Mouse (Mus musculus): Measurements from ENCODE around the gene Saa1. TPM values are rescaled to one million over a fixed set of nuclear protein-coding genes. Genes with fewer than 3 reads are reported as not detected.
A peak's percentile ranks its signal among the peaks of the same experiment; 100 is the strongest.

The Saa1 gene
- polyA plus RNA-seq, 1 experiment: not detected

DNA sequence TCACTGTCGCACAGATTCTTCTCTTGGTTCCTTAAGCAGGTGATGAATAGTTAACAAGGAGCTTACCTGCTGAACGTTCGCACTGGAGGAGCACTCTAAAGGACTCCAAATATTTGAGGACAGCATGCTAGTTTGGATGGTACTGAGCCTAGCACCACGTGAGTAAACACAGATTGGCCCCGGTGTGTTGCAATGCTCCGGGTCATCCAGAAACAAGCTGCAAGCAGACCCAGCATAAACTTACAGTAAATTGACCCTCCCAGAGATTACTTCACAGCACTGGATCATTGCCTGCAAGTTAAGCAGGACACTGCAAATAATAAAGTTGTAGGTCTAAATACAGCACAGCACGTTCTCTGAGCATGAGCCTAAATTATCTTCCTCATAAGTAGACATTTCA is 23.3 kb downstream of the Saa1 start:
- no peak for DNase-seq (ENCODE audit: extremely low spot score in 1 of 2, low spot score in 1 of 2)

- DNase-seq (ENCODE audit: extremely low spot score in 1 of 2, low spot score in 1 of 2): no peak
Observed at GRCm38 (mm10) chr7:46718591-46719270, 24.0 kb downstream of the Saa1 start.

- no peak for DNase-seq (ENCODE audit: extremely low spot score in 1 of 2, low spot score in 1 of 2)
Observed at GRCm38 (mm10) chr7:46716897-46717296, 25.9 kb downstream of the Saa1 start.

DNA sequence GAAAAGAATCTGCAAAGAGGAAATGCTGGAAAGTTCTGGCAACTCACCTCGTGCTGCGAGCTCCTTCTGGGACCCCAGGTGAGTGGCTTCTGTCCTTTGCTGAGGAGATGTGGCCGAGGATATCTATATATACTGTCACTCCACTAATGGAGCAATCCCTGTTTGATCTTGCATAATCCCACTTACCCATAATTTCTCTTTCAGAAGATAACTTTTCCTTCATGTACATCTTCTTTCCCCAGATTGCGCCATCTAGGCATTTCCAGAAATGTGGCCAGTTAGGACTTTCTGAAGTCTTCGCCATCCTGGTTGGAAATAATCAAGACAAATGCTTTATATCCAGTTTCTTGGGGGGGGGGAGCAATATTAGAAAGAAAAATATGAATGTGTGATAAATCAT is 27.2 kb downstream of the Saa1 start, which contains the start of gene Saa3:
Gene Saa3, minus strand, starts transcription at position 101 of the 400 bp plus-strand sequence.
- no peak for DNase-seq (ENCODE audit: extremely low spot score in 1 of 2, low spot score in 1 of 2)

DNA sequence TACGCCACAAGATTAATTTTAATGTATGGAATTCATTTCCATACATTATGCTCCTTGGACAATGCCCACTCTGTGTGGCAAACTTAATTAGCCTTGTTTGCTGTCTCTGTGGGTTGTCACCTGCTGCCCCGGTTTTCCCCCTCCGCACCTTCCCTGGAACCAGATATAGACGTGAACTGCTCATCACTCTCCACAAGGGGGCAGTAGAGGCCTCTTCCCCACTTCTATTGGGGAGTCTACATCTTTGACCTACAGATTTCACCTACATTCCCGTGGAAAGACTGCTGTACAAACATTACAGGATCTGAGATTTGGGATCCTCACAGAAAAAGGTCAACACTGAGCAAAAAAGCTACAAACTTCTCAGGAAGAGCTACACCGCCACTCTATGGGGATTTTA is 28.3 kb downstream of the Saa1 start:
- peak in 1 of 2 experiments; percentile 81 for DNase-seq (ENCODE audit: extremely low spot score in 1 of 2, low spot score in 1 of 2)

GRCm38 (mm10) chr7:46712250-46712649 is 30.5 kb downstream of the Saa1 start:
- DNase-seq (ENCODE audit: extremely low spot score in 1 of 2, low spot score in 1 of 2): no peak

- peak; percentile 49 to 86 for DNase-seq (ENCODE audit: extremely low spot score in 1 of 2, low spot score in 1 of 2)
Observed at GRCm38 (mm10) chr7:46710390-46710844, 32.4 kb downstream of the Saa1 start, which contains the start of gene Saal1. Gene Saal1, minus strand, starts transcription at chr7:46710680.

DNA sequence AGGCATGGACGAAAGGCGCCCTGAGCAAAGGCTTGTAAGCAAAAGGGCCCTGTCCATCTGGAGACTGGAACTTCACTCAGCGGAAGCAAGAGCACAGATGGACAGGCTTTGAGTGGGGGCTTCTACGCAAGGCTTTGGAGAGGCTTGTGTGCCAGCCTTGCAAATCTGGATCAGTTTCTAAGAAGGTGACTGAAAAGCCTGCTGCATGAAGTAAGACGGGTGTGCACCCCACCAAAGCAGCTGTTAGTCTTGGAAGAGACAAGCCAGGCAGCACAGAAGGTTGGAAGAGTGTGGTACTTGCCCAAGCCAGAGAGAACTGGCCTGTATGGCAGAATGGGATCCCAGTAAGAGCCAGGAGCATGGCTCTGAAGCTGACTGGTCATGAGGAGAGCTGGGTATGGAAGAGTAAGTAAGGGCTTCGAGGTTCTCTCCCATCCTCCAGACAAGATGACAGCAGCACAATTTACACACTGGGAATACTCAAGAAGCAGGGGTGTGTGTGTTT is 42.2 kb downstream of the Saa1 start:
- DNase-seq (ENCODE audit: extremely low spot score in 1 of 2, low spot score in 1 of 2): no peak

GRCm38 (mm10) chr7:46696754-46697153 is 46.0 kb downstream of the Saa1 start:
- DNase-seq (ENCODE audit: extremely low spot score in 1 of 2, low spot score in 1 of 2): no peak

Other genes with a start within 250 kb of the Saa1 start
- gene Sergef, start 103.2 kb downstream of the Saa1 start, polyA plus RNA-seq (2012; rRNA removed): 48.0 and 50.4 TPM in 2 replicates
- 0.27 and 0.34 TPM in 2 replicates for gene Tph1, start 70.4 kb downstream of the Saa1 start, polyA plus RNA-seq (2012; rRNA removed)
- 8.1 and 9.1 TPM in 2 replicates for gene Saal1, start 32.3 kb downstream of the Saa1 start, polyA plus RNA-seq (2012; rRNA removed)
- gene Saa3, start 27.3 kb downstream of the Saa1 start, polyA plus RNA-seq (2012; rRNA removed): not detected in 2 replicates
- not detected in 2 replicates for gene Saa4, start 10.4 kb downstream of the Saa1 start, polyA plus RNA-seq (2012; rRNA removed)
- 0.12 TPM in 1 of 2 replicates, not detected in the other for gene Saa2, start 8.8 kb upstream of the Saa1 start, polyA plus RNA-seq (2012; rRNA removed)
- 16.1 and 18.8 TPM in 2 replicates for gene Hps5, start 53.1 kb upstream of the Saa1 start, polyA plus RNA-seq (2012; rRNA removed)
- gene Gtf2h1, start 53.1 kb upstream of the Saa1 start, polyA plus RNA-seq (2012; rRNA removed): 29.5 and 32.4 TPM in 2 replicates
- gene Ldha, start 98.5 kb upstream of the Saa1 start, polyA plus RNA-seq (2012; rRNA removed): 323 and 354 TPM in 2 replicates
- gene Ldhc, start 118.2 kb upstream of the Saa1 start, polyA plus RNA-seq (2012; rRNA removed): not detected in 2 replicates
- 77.6 and 78.8 TPM in 2 replicates for gene Tsg101, start 177.0 kb upstream of the Saa1 start, polyA plus RNA-seq (2012; rRNA removed)
- 6.3 and 7.7 TPM in 2 replicates for gene Uevld, start 215.5 kb upstream of the Saa1 start, polyA plus RNA-seq (2012; rRNA removed)
- not detected in 2 replicates for gene Gm9999, start 240.6 kb upstream of the Saa1 start, polyA plus RNA-seq (2012; rRNA removed)

All from frontal cortex, adult 2 months (tissue).